Mouse (Mus musculus): ENCODE data around the gene Cd59b.

DNA sequence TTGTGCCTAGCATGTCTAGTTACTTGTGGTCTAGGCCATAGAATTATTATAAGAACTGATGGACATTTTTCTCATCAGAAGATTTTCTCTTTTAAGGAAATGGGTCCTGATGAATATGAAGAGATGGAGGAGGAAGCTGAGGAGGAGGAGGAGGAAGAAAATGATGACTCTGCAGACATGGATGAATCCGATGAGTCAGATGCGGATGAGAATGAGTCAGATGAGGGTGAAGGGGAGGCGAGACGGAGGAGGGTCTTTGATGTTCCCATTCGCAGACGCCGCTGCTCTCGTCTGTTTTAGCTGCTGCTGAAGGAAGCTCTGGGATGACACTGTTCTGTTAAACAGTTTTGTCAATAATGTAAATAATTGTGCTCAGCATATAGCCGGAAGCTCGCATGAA lies 9.9 kb upstream of the Cd59b start:
- TF ChIP-seq CTCF (IDR thresholded peaks at IDR 0.05; ENCODE audit: insufficient read depth, low read depth, low read length) (no peak), POLR2A (IDR thresholded peaks at IDR 0.05; ENCODE audit: insufficient read depth, low read depth, low read length) (no peak)

Measured in olfactory bulb, adult 2 months (tissue).